Mouse (Mus musculus) embryonic facial prominence, embryonic 11.5 days (tissue): Measurements from ENCODE around the gene Mtcl1. TPM values are rescaled to one million over a fixed set of nuclear protein-coding genes. Genes with fewer than 3 reads are reported as not detected.

Source experiments
- ATAC-seq: fragments of 200-750 bp; cut with Nextera tagmentation; replicated peaks from 2 replicates; pipeline ENCODE4 v1.8.0; 2017; ENCODE audit warnings: low read depth; ENCODE audit not compliant: insufficient number of reproducible peaks, low FRiP score, low TSS enrichment
- DNase-seq: peaks from one replicate; pipeline ENCODE4 v3.0.0-alpha.2; 2015; ENCODE audit warnings: low spot score
- H3K27ac ChIP-seq: fragments of 300-500 bp; sonication (generic); replicated peaks from 2 replicates; pipeline ENCODE4 v1.5.1; 2014; ENCODE audit warnings: mild to moderate bottlenecking, low read depth, low read length, control low read depth
- H3K27me3 ChIP-seq: fragments of 300-500 bp; sonication (generic); 2 replicates; pipeline ENCODE4 v1.6.1; 2014; ENCODE audit warnings: mild to moderate bottlenecking, low read length, moderate library complexity, mixed read lengths; ENCODE audit not compliant: control insufficient read depth, insufficient read depth
- H3K36me3 ChIP-seq: fragments of 300-500 bp; sonication (generic); replicated peaks from 2 replicates; pipeline ENCODE4 v1.6.1; 2014; ENCODE audit warnings: low read depth, mild to moderate bottlenecking, low read length, moderate library complexity, mixed read lengths; ENCODE audit not compliant: control insufficient read depth, insufficient read depth
- H3K4me1 ChIP-seq: fragments of 300-500 bp; sonication (generic); 2 replicates; pipeline ENCODE4 v1.6.1; 2014; ENCODE audit warnings: low read length, mixed read lengths; ENCODE audit not compliant: control insufficient read depth, insufficient read depth
- H3K4me2 ChIP-seq: fragments of 300-500 bp; sonication (generic); 2 replicates; pipeline ENCODE4 v1.6.1; 2014; ENCODE audit warnings: low read depth, mild to moderate bottlenecking, control low read depth, low read length, moderate library complexity
- H3K4me3 ChIP-seq: fragments of 300-500 bp; sonication (generic); 2 replicates; pipeline ENCODE4 v1.5.1; 2014; ENCODE audit warnings: low read depth, low read length, control low read depth
- H3K9ac ChIP-seq: fragments of 300-500 bp; sonication (generic); replicated peaks from 2 replicates; pipeline ENCODE4 v1.6.1; 2014; ENCODE audit warnings: mild to moderate bottlenecking, control low read depth, low read length
- H3K9me3 ChIP-seq: fragments of 300-500 bp; sonication (generic); replicated peaks from 2 replicates; pipeline ENCODE4 v1.6.1; 2016; ENCODE audit warnings: mild to moderate bottlenecking, low read length, inconsistent platforms, mixed read lengths; ENCODE audit not compliant: control insufficient read depth
- WGBS: fragments of 180-500 bp; shearing (Covaris S2); extraction: QIAGEN DNeasy Blood & Tissue Kit; methylation state at CpG from one replicate; pipeline ENCODE4 v1.1.7; 2014; 5-methylcytosine and 5-hydroxymethylcytosine counted together
- polyA plus RNA-seq: library from polyadenylated mRNA; unstranded; fragments of >200 nt; fragmentation: Nextera tagmentation; extraction: Ambion mirVana; gene quantifications from 2 replicates; pipeline ENCODE4 v1.2.1, GENCODE M21; 2014

Mtcl1 gene
- polyA plus RNA-seq, 1 experiment from 2014 or later = 6.0 TPM

- Histone ChIP-seq H3K4me1 (no peaks in the 10 kb centered on the region), H3K4me3 (no peak overlapping the region), H3K27me3 (no peaks in the 10 kb centered on the region), H3K27ac (no peak overlapping the region), H3K36me3 (no peaks in the 10 kb centered on the region), H3K9ac (no peak overlapping the region), H3K9me3 (no peaks in the 10 kb centered on the region), H3K4me2 (no peak overlapping the region)
- no peak for ATAC-seq
- WGBS = 82% methylated on average over 12 of the region's 12 CpGs
- DNase-seq = no peak
Measured at GRCm38 (mm10) chr17:66340798-66341197, 108.8 kb downstream of the Mtcl1 start.

- no peak for ATAC-seq
- H3K36me3 ChIP-seq = no peaks in the 10 kb centered on the region
Measured at GRCm38 (mm10) chr17:66337929-66338328, 111.6 kb downstream of the Mtcl1 start.

GRCm38 (mm10) chr17:66335568-66335967 is 114.0 kb downstream of the Mtcl1 start:
- Histone ChIP-seq H3K9ac (no peak overlapping the region), H3K4me1 (no peaks in the 10 kb centered on the region), H3K27me3 (no peaks in the 10 kb centered on the region), H3K4me2 (no peak overlapping the region), H3K36me3 (no peaks in the 10 kb centered on the region), H3K4me3 (no peak overlapping the region), H3K27ac (no peak overlapping the region), H3K9me3 (no peaks in the 10 kb centered on the region)
- WGBS = 90% methylated on average over 10 of the region's 10 CpGs
- ATAC-seq = no peak
- DNase-seq = no peak

More at GRCm38 (mm10) chr17:66337929-66338328, 111.6 kb downstream of the Mtcl1 start:
- Histone ChIP-seq H3K4me2 (no peak overlapping the region), H3K4me3 (no peak overlapping the region), H3K9ac (no peak overlapping the region), H3K27ac (no peak overlapping the region), H3K4me1 (no peaks in the 10 kb centered on the region), H3K27me3 (no peaks in the 10 kb centered on the region), H3K9me3 (no peaks in the 10 kb centered on the region)
- DNase-seq = no peak
- WGBS = 92% methylated on average over 13 of the region's 13 CpGs

GRCm38 (mm10) chr17:66334894-66335293 is 114.7 kb downstream of the Mtcl1 start:
- no peak overlapping the region for H3K9ac ChIP-seq
- H3K36me3 ChIP-seq = no peaks in the 10 kb centered on the region
- no peak overlapping the region for H3K4me3 ChIP-seq
- H3K27ac ChIP-seq = no peak overlapping the region
- 67% methylated on average over 4 of the region's 4 CpGs for WGBS
- H3K9me3 ChIP-seq = no peaks in the 10 kb centered on the region
- no peaks in the 10 kb centered on the region for H3K27me3 ChIP-seq
- no peak for DNase-seq
- no peaks in the 10 kb centered on the region for H3K4me1 ChIP-seq
- H3K4me2 ChIP-seq = no peak overlapping the region
- no peak for ATAC-seq

GRCm38 (mm10) chr17:66331207-66331606 is 118.3 kb downstream of the Mtcl1 start:
- WGBS = 76% methylated on average over 6 of the region's 6 CpGs
- H3K4me3 ChIP-seq = no peak overlapping the region
- H3K4me2 ChIP-seq = no peak overlapping the region
- no peak for DNase-seq
- H3K27ac ChIP-seq = no peak overlapping the region
- no peaks in the 10 kb centered on the region for H3K36me3 ChIP-seq
- no peaks in the 10 kb centered on the region for H3K27me3 ChIP-seq
- no peak for ATAC-seq
- no peaks in the 10 kb centered on the region for H3K4me1 ChIP-seq
- H3K9me3 ChIP-seq = no peaks in the 10 kb centered on the region
- H3K9ac ChIP-seq = no peak overlapping the region

- no peak for DNase-seq
- no peak overlapping the region for H3K9ac ChIP-seq
- no peaks in the 10 kb centered on the region for H3K9me3 ChIP-seq
- H3K4me3 ChIP-seq = no peak overlapping the region
- no peaks in the 10 kb centered on the region for H3K27me3 ChIP-seq
- H3K4me2 ChIP-seq = no peak overlapping the region
- 84% methylated on average over 5 of the region's 5 CpGs for WGBS
- H3K36me3 ChIP-seq = no peaks in the 10 kb centered on the region
- ATAC-seq = no peak
- H3K4me1 ChIP-seq = no peaks in the 10 kb centered on the region
- no peak overlapping the region for H3K27ac ChIP-seq
Measured at GRCm38 (mm10) chr17:66326552-66327045, 123.0 kb downstream of the Mtcl1 start.

- 83% methylated on average over 4 of the region's 4 CpGs for WGBS
- ATAC-seq = no peak
- no peaks in the 10 kb centered on the region for H3K36me3 ChIP-seq
- H3K27ac ChIP-seq = no peak overlapping the region
- no peak overlapping the region for H3K9ac ChIP-seq
- no peaks in the 10 kb centered on the region for H3K4me1 ChIP-seq
- DNase-seq = no peak
- H3K27me3 ChIP-seq = no peaks in the 10 kb centered on the region
- H3K9me3 ChIP-seq = no peaks in the 10 kb centered on the region
- H3K4me3 ChIP-seq = no peak overlapping the region
- H3K4me2 ChIP-seq = no peak overlapping the region
Measured at GRCm38 (mm10) chr17:66326204-66326545, 123.4 kb downstream of the Mtcl1 start.

GRCm38 (mm10) chr17:66325440-66326203 is 123.9 kb downstream of the Mtcl1 start:
- H3K9me3 ChIP-seq = no peaks in the 10 kb centered on the region
- 51% methylated on average over 14 of the region's 14 CpGs for WGBS
- H3K4me3 ChIP-seq = no peak overlapping the region
- no peak overlapping the region for H3K9ac ChIP-seq
- H3K4me1 ChIP-seq = no peaks in the 10 kb centered on the region
- no peaks in the 10 kb centered on the region for H3K36me3 ChIP-seq
- H3K27ac ChIP-seq = no peak overlapping the region
- DNase-seq (no peak), ATAC-seq (no peak)
- H3K4me2 ChIP-seq = no peak overlapping the region
- H3K27me3 ChIP-seq = no peaks in the 10 kb centered on the region
